Mouse (Mus musculus): ENCODE results near the gene Hsdl1. TPM values are rescaled to one million over a fixed set of nuclear protein-coding genes. Genes with fewer than 3 reads are reported as not detected.

Hsdl1 gene
- polyA plus RNA-seq, 1 experiment: 24.5 TPM

- TF ChIP-seq FLI1 (IDR thresholded peaks at IDR 0.05; ENCODE audit: low read length): no peak
- TF ChIP-seq GATA1 (IDR thresholded peaks at IDR 0.05; ENCODE audit: borderline replicate concordance, low read length): no peak
- Histone ChIP-seq H3K27me3 (replicated peaks) (no peaks in the 10 kb centered on the region), H3K36me3 (replicated peaks; ENCODE audit: low read length) (peaks cover 82% of the 10 kb centered on the region), H3K4me3 (replicated peaks) (no peak overlapping the region), H3K4me1 (peaks cover 33% of the 10 kb centered on the region), H3K9me3 (no peaks in the 10 kb centered on the region)
These were observed 27.8 kb downstream of the Hsdl1 start for GRCm38 (mm10) chr8:119547019-119547691.

- H3K36me3 ChIP-seq (replicated peaks; ENCODE audit: low read length): peaks cover 94% of the 10 kb centered on the region
- H3K4me3 ChIP-seq (replicated peaks): no peak overlapping the region
- TF ChIP-seq FLI1 (IDR thresholded peaks at IDR 0.05; ENCODE audit: low read length) (no peak), GATA1 (IDR thresholded peaks at IDR 0.05; ENCODE audit: borderline replicate concordance, low read length) (no peak)
- peaks cover 22% of the 10 kb centered on the region for H3K4me1 ChIP-seq
- no peaks in the 10 kb centered on the region for H3K27me3 ChIP-seq (replicated peaks)
- no peaks in the 10 kb centered on the region for H3K9me3 ChIP-seq
These were observed 29.2 kb downstream of the Hsdl1 start for GRCm38 (mm10) chr8:119545791-119546190.

- Histone ChIP-seq H3K4me3 (replicated peaks) (no peak overlapping the region), H3K27me3 (replicated peaks) (no peaks in the 10 kb centered on the region), H3K4me1 (peaks cover 19% of the 10 kb centered on the region), H3K36me3 (replicated peaks; ENCODE audit: low read length) (peaks cover 97% of the 10 kb centered on the region), H3K9me3 (no peaks in the 10 kb centered on the region)
- TF ChIP-seq GATA1 (IDR thresholded peaks at IDR 0.05; ENCODE audit: borderline replicate concordance, low read length) (no peak), FLI1 (IDR thresholded peaks at IDR 0.05; ENCODE audit: low read length) (no peak)
These were observed 29.8 kb downstream of the Hsdl1 start for GRCm38 (mm10) chr8:119545180-119545579.

GRCm38 (mm10) chr8:119544606-119545005 is 30.4 kb downstream of the Hsdl1 start:
- Histone ChIP-seq H3K27me3 (replicated peaks) (no peaks in the 10 kb centered on the region), H3K4me1 (peaks cover 19% of the 10 kb centered on the region), H3K36me3 (replicated peaks; ENCODE audit: low read length) (peaks cover 97% of the 10 kb centered on the region), H3K4me3 (replicated peaks) (no peak overlapping the region), H3K9me3 (no peaks in the 10 kb centered on the region)
- no peak for TF ChIP-seq GATA1 (IDR thresholded peaks at IDR 0.05; ENCODE audit: borderline replicate concordance, low read length)
- no peak for TF ChIP-seq FLI1 (IDR thresholded peaks at IDR 0.05; ENCODE audit: low read length)

GRCm38 (mm10) chr8:119531973-119532372 is 43.0 kb downstream of the Hsdl1 start:
- Histone ChIP-seq H3K27me3 (replicated peaks) (no peaks in the 10 kb centered on the region), H3K36me3 (replicated peaks; ENCODE audit: low read length) (peaks cover 100% of the 10 kb centered on the region), H3K4me3 (replicated peaks) (no peak overlapping the region), H3K4me1 (peaks cover 11% of the 10 kb centered on the region), H3K9me3 (no peaks in the 10 kb centered on the region)
- TF ChIP-seq GATA1 (IDR thresholded peaks at IDR 0.05; ENCODE audit: borderline replicate concordance, low read length) (no peak), FLI1 (IDR thresholded peaks at IDR 0.05; ENCODE audit: low read length) (no peak)

GRCm38 (mm10) chr8:119531397-119531796 is 43.6 kb downstream of the Hsdl1 start:
- Histone ChIP-seq H3K4me1 (peaks cover 5% of the 10 kb centered on the region; the same call in 1 of the 2 replicates), H3K36me3 (replicated peaks; ENCODE audit: low read length) (peaks cover 98% of the 10 kb centered on the region), H3K4me3 (replicated peaks) (no peak overlapping the region), H3K27me3 (replicated peaks) (no peaks in the 10 kb centered on the region), H3K9me3 (no peaks in the 10 kb centered on the region)
- TF ChIP-seq FLI1 (IDR thresholded peaks at IDR 0.05; ENCODE audit: low read length) (no peak), GATA1 (IDR thresholded peaks at IDR 0.05; ENCODE audit: borderline replicate concordance, low read length) (no peak)

- TF ChIP-seq FLI1 (IDR thresholded peaks at IDR 0.05; ENCODE audit: low read length) (no peak), GATA1 (IDR thresholded peaks at IDR 0.05; ENCODE audit: borderline replicate concordance, low read length) (no peak)
- peaks cover 95% of the 10 kb centered on the region for H3K36me3 ChIP-seq (replicated peaks; ENCODE audit: low read length)
- H3K27me3 ChIP-seq (replicated peaks): no peaks in the 10 kb centered on the region
- peaks cover 5% of the 10 kb centered on the region; the same call in 1 of the 2 replicates for H3K4me1 ChIP-seq
- no peaks in the 10 kb centered on the region for H3K9me3 ChIP-seq
- no peak overlapping the region for H3K4me3 ChIP-seq (replicated peaks)
These were observed 44.0 kb downstream of the Hsdl1 start for GRCm38 (mm10) chr8:119530937-119531336.

- no peaks in the 10 kb centered on the region for H3K27me3 ChIP-seq (replicated peaks)
- TF ChIP-seq FLI1 (IDR thresholded peaks at IDR 0.05; ENCODE audit: low read length) (no peak), GATA1 (IDR thresholded peaks at IDR 0.05; ENCODE audit: borderline replicate concordance, low read length) (no peak)
- no peaks in the 10 kb centered on the region for H3K9me3 ChIP-seq
- H3K4me1 ChIP-seq: peaks cover 8% of the 10 kb centered on the region; the same call in 1 of the 2 replicates
- H3K4me3 ChIP-seq (replicated peaks): no peak overlapping the region
- H3K36me3 ChIP-seq (replicated peaks; ENCODE audit: low read length): peaks cover 95% of the 10 kb centered on the region
These were observed 46.2 kb downstream of the Hsdl1 start for GRCm38 (mm10) chr8:119528762-119529161.

GRCm38 (mm10) chr8:119520102-119520501 is 54.9 kb downstream of the Hsdl1 start:
- Histone ChIP-seq H3K4me1 (peaks cover 14% of the 10 kb centered on the region), H3K27me3 (replicated peaks) (no peaks in the 10 kb centered on the region), H3K9me3 (no peaks in the 10 kb centered on the region), H3K4me3 (replicated peaks) (peak overlapping the region; percentile 38), H3K36me3 (replicated peaks; ENCODE audit: low read length) (peaks cover 97% of the 10 kb centered on the region)
- TF ChIP-seq GATA1 (IDR thresholded peaks at IDR 0.05; ENCODE audit: borderline replicate concordance, low read length): no peak
- TF ChIP-seq FLI1 (IDR thresholded peaks at IDR 0.05; ENCODE audit: low read length): no peak

GRCm38 (mm10) chr8:119516674-119517073 is 58.3 kb downstream of the Hsdl1 start:
- TF ChIP-seq GATA1 (IDR thresholded peaks at IDR 0.05; ENCODE audit: borderline replicate concordance, low read length): no peak
- no peak for TF ChIP-seq FLI1 (IDR thresholded peaks at IDR 0.05; ENCODE audit: low read length)
- Histone ChIP-seq H3K9me3 (no peaks in the 10 kb centered on the region), H3K27me3 (replicated peaks) (no peaks in the 10 kb centered on the region), H3K4me3 (replicated peaks) (no peak overlapping the region), H3K36me3 (replicated peaks; ENCODE audit: low read length) (peaks cover 99% of the 10 kb centered on the region), H3K4me1 (peaks cover 11% of the 10 kb centered on the region)
